Mouse (Mus musculus): Measurements from ENCODE around the gene Ifitm5. TPM values are rescaled to one million over a fixed set of nuclear protein-coding genes. Genes with fewer than 3 reads are reported as not detected.

Ifitm5 gene
- polyA plus RNA-seq, 1 experiment: 7.3 TPM

- DNase-seq (ENCODE audit: low read depth): no peak
- no peak for TF ChIP-seq CTCF (IDR thresholded peaks at IDR 0.05; ENCODE audit: borderline replicate concordance, extremely low read depth, insufficient read depth, insufficient read length)
- TF ChIP-seq POLR2A (IDR thresholded peaks at IDR 0.05; ENCODE audit: borderline replicate concordance, extremely low read depth, insufficient read depth, insufficient read length, poor library complexity, severe bottlenecking): no peak
These were observed 22.9 kb downstream of the Ifitm5 start for GRCm38 (mm10) chr7:140927181-140927580.

GRCm38 (mm10) chr7:140923070-140923775 is 26.9 kb downstream of the Ifitm5 start:
- no peak for DNase-seq (ENCODE audit: low read depth)
- no peak for TF ChIP-seq POLR2A (IDR thresholded peaks at IDR 0.05; ENCODE audit: borderline replicate concordance, extremely low read depth, insufficient read depth, insufficient read length, poor library complexity, severe bottlenecking)
- TF ChIP-seq CTCF (IDR thresholded peaks at IDR 0.05; ENCODE audit: borderline replicate concordance, extremely low read depth, insufficient read depth, insufficient read length): no peak

GRCm38 (mm10) chr7:140922398-140923069 is 27.6 kb downstream of the Ifitm5 start:
- DNase-seq (ENCODE audit: low read depth): peak; percentile 68
- TF ChIP-seq POLR2A (IDR thresholded peaks at IDR 0.05; ENCODE audit: borderline replicate concordance, extremely low read depth, insufficient read depth, insufficient read length, poor library complexity, severe bottlenecking) (no peak), CTCF (IDR thresholded peaks at IDR 0.05; ENCODE audit: borderline replicate concordance, extremely low read depth, insufficient read depth, insufficient read length) (no peak)

- DNase-seq (ENCODE audit: low read depth): no peak
- TF ChIP-seq POLR2A (IDR thresholded peaks at IDR 0.05; ENCODE audit: borderline replicate concordance, extremely low read depth, insufficient read depth, insufficient read length, poor library complexity, severe bottlenecking): no peak
- TF ChIP-seq CTCF (IDR thresholded peaks at IDR 0.05; ENCODE audit: borderline replicate concordance, extremely low read depth, insufficient read depth, insufficient read length): no peak
These were observed 28.7 kb downstream of the Ifitm5 start for GRCm38 (mm10) chr7:140921225-140921975.

GRCm38 (mm10) chr7:140920418-140921029 is 29.6 kb downstream of the Ifitm5 start, which contains the start of gene Nlrp6:
Gene Nlrp6 (plus strand): TSS chr7:140920902.
- TF ChIP-seq CTCF (IDR thresholded peaks at IDR 0.05; ENCODE audit: borderline replicate concordance, extremely low read depth, insufficient read depth, insufficient read length): no peak
- no peak for TF ChIP-seq POLR2A (IDR thresholded peaks at IDR 0.05; ENCODE audit: borderline replicate concordance, extremely low read depth, insufficient read depth, insufficient read length, poor library complexity, severe bottlenecking)
- no peak for DNase-seq (ENCODE audit: low read depth)

- no peak for TF ChIP-seq POLR2A (IDR thresholded peaks at IDR 0.05; ENCODE audit: borderline replicate concordance, extremely low read depth, insufficient read depth, insufficient read length, poor library complexity, severe bottlenecking)
- TF ChIP-seq CTCF (IDR thresholded peaks at IDR 0.05; ENCODE audit: borderline replicate concordance, extremely low read depth, insufficient read depth, insufficient read length): no peak
- DNase-seq (ENCODE audit: low read depth): no peak
These were observed 30.2 kb downstream of the Ifitm5 start for GRCm38 (mm10) chr7:140919911-140920310.

GRCm38 (mm10) chr7:140914031-140914690 is 35.9 kb downstream of the Ifitm5 start:
- TF ChIP-seq POLR2A (IDR thresholded peaks at IDR 0.05; ENCODE audit: borderline replicate concordance, extremely low read depth, insufficient read depth, insufficient read length, poor library complexity, severe bottlenecking): no peak
- TF ChIP-seq CTCF (IDR thresholded peaks at IDR 0.05; ENCODE audit: borderline replicate concordance, extremely low read depth, insufficient read depth, insufficient read length): no peak
- DNase-seq (ENCODE audit: low read depth): no peak

GRCm38 (mm10) chr7:140912846-140913482 is 37.1 kb downstream of the Ifitm5 start:
- TF ChIP-seq POLR2A (IDR thresholded peaks at IDR 0.05; ENCODE audit: borderline replicate concordance, extremely low read depth, insufficient read depth, insufficient read length, poor library complexity, severe bottlenecking) (no peak), CTCF (IDR thresholded peaks at IDR 0.05; ENCODE audit: borderline replicate concordance, extremely low read depth, insufficient read depth, insufficient read length) (no peak)
- no peak for DNase-seq (ENCODE audit: low read depth)

GRCm38 (mm10) chr7:140912293-140912692 is 37.8 kb downstream of the Ifitm5 start:
- no peak for TF ChIP-seq POLR2A (IDR thresholded peaks at IDR 0.05; ENCODE audit: borderline replicate concordance, extremely low read depth, insufficient read depth, insufficient read length, poor library complexity, severe bottlenecking)
- TF ChIP-seq CTCF (IDR thresholded peaks at IDR 0.05; ENCODE audit: borderline replicate concordance, extremely low read depth, insufficient read depth, insufficient read length): no peak
- no peak for DNase-seq (ENCODE audit: low read depth)

- TF ChIP-seq POLR2A (IDR thresholded peaks at IDR 0.05; ENCODE audit: borderline replicate concordance, extremely low read depth, insufficient read depth, insufficient read length, poor library complexity, severe bottlenecking) (no peak), CTCF (IDR thresholded peaks at IDR 0.05; ENCODE audit: borderline replicate concordance, extremely low read depth, insufficient read depth, insufficient read length) (peak; percentile 86)
These were observed 41.4 kb downstream of the Ifitm5 start for GRCm38 (mm10) chr7:140908634-140909107.

More at GRCm38 (mm10) chr7:140908634-140909107, 41.4 kb downstream of the Ifitm5 start:
- peak; percentile 82 for DNase-seq (ENCODE audit: low read depth)

Measured in brain, embryonic 14.5 days (tissue).